Mouse (Mus musculus) spleen, postnatal 14 days (tissue): ENCODE results near the gene Brd7.

Source experiments
- DNase-seq, 2 experiments: peaks; one replicate each; pipeline ENCODE4 v3.0.0; 2021 to 2022; ENCODE audit warnings: low spot score in 2 of 2

Brd7 gene

GRCm38 (mm10) chr8:88309881-88310280 lies 52.1 kb downstream of the Brd7 start:
- DNase-seq = no peak

GRCm38 (mm10) chr8:88309274-88309873 lies 52.6 kb downstream of the Brd7 start:
- DNase-seq = peak in 1 of 2 experiments; percentile 32

- DNase-seq = no peak
Observed at GRCm38 (mm10) chr8:88307736-88308135, 54.3 kb downstream of the Brd7 start.

GRCm38 (mm10) chr8:88306511-88306910 lies 55.5 kb downstream of the Brd7 start:
- DNase-seq = no peak

- DNase-seq = no peak
Observed at GRCm38 (mm10) chr8:88305814-88306213, 56.2 kb downstream of the Brd7 start.

GRCm38 (mm10) chr8:88301589-88302437 lies 60.2 kb downstream of the Brd7 start:
- DNase-seq = no peak

GRCm38 (mm10) chr8:88299907-88300603 lies 61.9 kb downstream of the Brd7 start:
- no peak for DNase-seq

- DNase-seq = no peak
Observed at GRCm38 (mm10) chr8:88298733-88299103, 63.3 kb downstream of the Brd7 start.

- DNase-seq = no peak
Observed at GRCm38 (mm10) chr8:88297976-88298732, 63.8 kb downstream of the Brd7 start.

- no peak for DNase-seq
Observed at GRCm38 (mm10) chr8:88294977-88295376, 67.0 kb downstream of the Brd7 start.

- DNase-seq = peak in 1 of 2 experiments; percentile 42
Observed at GRCm38 (mm10) chr8:88293590-88294356, 68.2 kb downstream of the Brd7 start.

- DNase-seq = no peak
Observed at GRCm38 (mm10) chr8:88292926-88293325, 69.1 kb downstream of the Brd7 start.

GRCm38 (mm10) chr8:88291305-88291690 lies 70.7 kb downstream of the Brd7 start:
- no peak for DNase-seq

- DNase-seq = no peak
Observed at GRCm38 (mm10) chr8:88290326-88291304, 71.4 kb downstream of the Brd7 start.

- DNase-seq = no peak
Observed at GRCm38 (mm10) chr8:88289901-88290300, 72.1 kb downstream of the Brd7 start.

- DNase-seq = peak in 1 of 2 experiments; percentile 52
Observed at GRCm38 (mm10) chr8:88288622-88289242, 73.3 kb downstream of the Brd7 start.

- DNase-seq = no peak
Observed at GRCm38 (mm10) chr8:88286421-88286960, 75.5 kb downstream of the Brd7 start.

GRCm38 (mm10) chr8:88285469-88286356 lies 76.3 kb downstream of the Brd7 start:
- DNase-seq = peak in 1 of 2 experiments; percentile 56
